Mouse (Mus musculus) ES-E14 (cell line): ENCODE data around the gene Csrp1. TPM values are rescaled to one million over a fixed set of nuclear protein-coding genes. Genes with fewer than 3 reads are reported as not detected.

Source experiments
- DNase-seq: peaks from one replicate; pipeline ENCODE4 v3.0.0-alpha.2; 2013; ENCODE audit warnings: low read depth, low spot score
- H3K27ac ChIP-seq: 2 replicates; pipeline ENCODE4 v1.5.1; 2012; ENCODE audit warnings: low read depth, mild to moderate bottlenecking, low read length, moderate library complexity, mixed read lengths; ENCODE audit not compliant: poor library complexity, insufficient read depth, severe bottlenecking
- H3K36me3 ChIP-seq: 2 replicates; pipeline ENCODE4 v1.6.1; 2012; ENCODE audit warnings: mild to moderate bottlenecking, low read length, moderate library complexity, mixed read lengths; ENCODE audit not compliant: control insufficient read depth, poor library complexity, insufficient read depth, severe bottlenecking
- H3K4me1 ChIP-seq, 2 experiments: fragments of 150-350 bp in 1 of 2; sonication (generic) in 1 of 2; 2 replicates each; pipeline ENCODE4 v1.6.1; 2012; ENCODE audit warnings: low read length in 2 of 2, mild to moderate bottlenecking in 1 of 2, mixed read lengths in 1 of 2; ENCODE audit not compliant: control insufficient read depth in 2 of 2, insufficient read depth in 2 of 2, poor library complexity in 1 of 2
- H3K4me3 ChIP-seq, 2 experiments: fragments of 150-350 bp in 1 of 2; sonication (generic) in 1 of 2; 2 replicates each; pipeline ENCODE4 v1.5.1; 2012; ENCODE audit warnings: low read length in 2 of 2, low read depth in 1 of 2, mild to moderate bottlenecking in 1 of 2, mixed read lengths in 1 of 2; ENCODE audit not compliant: insufficient read depth in 1 of 2, poor library complexity in 1 of 2, severe bottlenecking in 1 of 2
- H3K9ac ChIP-seq: 2 replicates; pipeline ENCODE4 v1.6.1; 2012; ENCODE audit warnings: low read depth, mild to moderate bottlenecking, low read length, mixed read lengths; ENCODE audit not compliant: poor library complexity, insufficient read depth, severe bottlenecking
- H3K9me3 ChIP-seq: fragments of 150-350 bp; sonication (generic); 2 replicates; pipeline ENCODE4 v1.6.1; 2012; ENCODE audit warnings: low read depth, mild to moderate bottlenecking, low read length; ENCODE audit not compliant: control insufficient read depth, insufficient read depth
- CHD2 ChIP-seq: IDR thresholded peaks from 2 replicates; pipeline ENCODE4 v1.6.1; 2014; ENCODE audit warnings: mild to moderate bottlenecking, low read depth, low read length, inconsistent platforms
- HCFC1 ChIP-seq: IDR thresholded peaks from 2 replicates; pipeline ENCODE4 v1.6.1; 2012; ENCODE audit warnings: low read length, inconsistent platforms, borderline replicate concordance; ENCODE audit not compliant: insufficient read depth
- MAFK ChIP-seq: IDR thresholded peaks from 2 replicates; pipeline ENCODE4 v1.6.1; 2014; ENCODE audit warnings: mild to moderate bottlenecking, low read depth, low read length, inconsistent platforms; ENCODE audit not compliant: insufficient read depth
- ZC3H11A ChIP-seq: IDR thresholded peaks from 2 replicates; pipeline ENCODE4 v1.6.1; 2012; ENCODE audit warnings: low read depth, mild to moderate bottlenecking, inconsistent platforms, low read length, borderline replicate concordance
- ZNF384 ChIP-seq: IDR thresholded peaks from 2 replicates; pipeline ENCODE4 v1.6.1; 2012; ENCODE audit warnings: low read depth, low read length, inconsistent platforms
- in situ Hi-C, 2 experiments: fragments of 600-800 bp; cut with MboI; formaldehyde crosslinking; loops; one replicate each; pipeline ENCODE4 v1.15.1; 2025; ENCODE audit warnings: low sequenced_read_pairs in 2 of 2, inconsistent platforms in 1 of 2; ENCODE audit not compliant: unreplicated experiment in 2 of 2
- total RNA-seq: library from RNA; depleted of rRNA; stranded (reverse); fragments of 300-350 nt; gene quantifications from 2 replicates; pipeline ENCODE4 v1.2.3, GENCODE M21; 2012; rRNA removed

Csrp1 gene
- total RNA-seq: 91.6 and 131 TPM in 2 replicates

DNA sequence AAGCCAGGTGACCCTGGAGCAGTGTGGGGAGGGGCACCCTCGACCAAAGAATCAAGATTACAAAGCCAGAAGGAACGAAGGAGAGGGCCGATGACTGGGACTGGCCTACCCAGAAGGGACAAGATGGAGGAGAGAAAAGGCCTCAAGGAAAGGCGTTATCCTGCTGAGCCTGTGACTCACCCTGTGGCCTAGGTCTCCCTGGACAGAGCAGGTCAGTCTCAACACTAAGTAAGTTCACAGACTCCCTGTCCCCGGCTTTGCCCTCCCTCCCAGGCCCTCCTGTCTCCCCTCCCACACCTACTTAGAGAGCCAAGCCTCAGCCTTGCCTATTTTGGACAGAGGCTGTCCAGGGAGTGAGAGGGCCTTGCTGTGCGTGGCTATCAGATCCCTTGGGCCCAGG lies at the start of gene Csrp1:
Csrp1 (plus strand) TSS at position 79 of the 400 bp plus-strand sequence.
- H3K4me1 ChIP-seq: peaks cover 2 to 8% of the 10 kb centered on the region in 2 experiments; a peak in 3 of 4 replicates
- no peaks in the 10 kb centered on the region for H3K9me3 ChIP-seq
- H3K9ac ChIP-seq: peak within 1 kb of the TSS; percentile 15; the same call in 1 of the 2 replicates
- DNase-seq: no peak
- in situ Hi-C loops: no loop called here
- H3K36me3 ChIP-seq: no peaks in the 10 kb centered on the region
- H3K27ac ChIP-seq: no peak within 1 kb of the TSS
- TF ChIP-seq MAFK (no peak), CHD2 (no peak), ZNF384 (no peak), HCFC1 (no peak), ZC3H11A (no peak)
- no peak within 1 kb of the TSS for H3K4me3 ChIP-seq

DNA sequence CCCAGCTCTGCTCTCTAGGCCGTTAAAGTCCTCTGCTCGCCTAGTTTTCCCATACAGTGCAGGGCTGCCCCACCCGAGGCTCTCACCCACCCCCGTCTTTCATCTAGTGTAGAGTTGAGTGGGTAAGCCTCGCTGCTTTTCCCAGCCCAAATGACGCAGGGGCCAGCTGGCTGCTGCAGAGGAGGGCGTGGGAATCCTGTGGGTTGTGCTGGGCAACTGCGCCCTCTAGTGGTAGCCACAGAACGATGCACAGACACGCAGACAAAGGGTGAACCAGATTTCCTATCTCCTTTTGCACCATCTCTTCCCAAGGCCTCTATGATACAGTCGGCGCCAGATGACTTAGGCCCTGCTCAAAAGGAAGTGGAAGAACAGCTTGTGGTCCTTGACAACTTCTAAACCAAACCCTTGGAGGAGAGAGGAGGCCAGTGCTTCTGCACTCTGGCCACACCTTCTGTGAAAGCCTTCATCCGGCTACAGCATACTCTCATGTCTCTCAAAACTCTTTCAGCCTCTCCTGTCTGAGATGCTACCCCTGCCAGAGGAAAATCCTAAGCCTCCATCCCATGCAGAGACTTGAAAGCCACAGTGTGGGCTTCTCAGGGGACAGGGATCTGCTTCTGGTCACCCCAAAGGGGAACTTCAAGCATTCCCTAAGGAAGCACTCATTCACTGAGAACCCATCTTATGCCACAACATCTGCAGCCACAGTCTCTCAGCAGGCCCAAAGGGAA lies 49.3 kb upstream of the Csrp1 start:
- Histone ChIP-seq H3K9ac (no peak overlapping the region), H3K27ac (no peak overlapping the region), H3K4me3 (no peak overlapping the region), H3K36me3 (no peaks in the 10 kb centered on the region), H3K9me3 (no peaks in the 10 kb centered on the region), H3K4me1 (peaks cover 0 to 11% of the 10 kb centered on the region in 2 experiments; a peak in 3 of 4 replicates)
- in situ Hi-C loops: loop anchor here in 1 of 2 experiments (5.0 kb wide), 1 partner anchor 123 kb away; no protein-coding TSS in a partner anchor
- DNase-seq: no peak
- TF ChIP-seq ZNF384 (no peak), ZC3H11A (peak; percentile 83), MAFK (no peak), HCFC1 (0 out of 2 replicates have a peak, but pooled peaks have one; percentile 21), CHD2 (no peak)

DNA sequence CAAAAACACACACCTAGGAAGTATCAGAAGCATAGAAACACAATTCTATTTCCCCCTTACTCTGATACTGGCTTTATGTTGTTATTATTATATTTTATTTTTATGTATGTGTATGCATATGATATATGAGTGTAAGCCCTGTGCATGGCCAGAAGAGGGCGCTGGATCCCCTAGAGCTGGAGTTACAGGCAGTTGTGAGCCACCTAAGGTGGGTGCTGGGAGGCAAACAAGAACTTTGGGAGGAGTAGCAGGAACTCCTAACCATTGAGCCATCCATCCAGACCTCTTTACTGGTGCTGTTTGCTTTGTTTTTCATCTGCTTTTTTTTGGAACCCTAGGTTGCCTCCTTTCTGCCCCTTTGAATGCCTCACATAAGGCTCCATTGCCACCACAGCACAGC lies 48.5 kb upstream of the Csrp1 start:
- Histone ChIP-seq H3K4me3 (no peak overlapping the region), H3K36me3 (no peaks in the 10 kb centered on the region), H3K4me1 (peaks cover 3 to 18% of the 10 kb centered on the region in 2 experiments; a peak in 3 of 4 replicates), H3K9ac (no peak overlapping the region), H3K27ac (no peak overlapping the region), H3K9me3 (no peaks in the 10 kb centered on the region)
- TF ChIP-seq ZNF384: no peak
- no peak for TF ChIP-seq ZC3H11A
- TF ChIP-seq MAFK: no peak
- TF ChIP-seq CHD2: no peak
- no peak for TF ChIP-seq HCFC1
- DNase-seq: no peak
- in situ Hi-C loops: loop anchor here in 1 of 2 experiments (5.0 kb wide), 1 partner anchor 124 kb away; no protein-coding TSS in a partner anchor

DNA sequence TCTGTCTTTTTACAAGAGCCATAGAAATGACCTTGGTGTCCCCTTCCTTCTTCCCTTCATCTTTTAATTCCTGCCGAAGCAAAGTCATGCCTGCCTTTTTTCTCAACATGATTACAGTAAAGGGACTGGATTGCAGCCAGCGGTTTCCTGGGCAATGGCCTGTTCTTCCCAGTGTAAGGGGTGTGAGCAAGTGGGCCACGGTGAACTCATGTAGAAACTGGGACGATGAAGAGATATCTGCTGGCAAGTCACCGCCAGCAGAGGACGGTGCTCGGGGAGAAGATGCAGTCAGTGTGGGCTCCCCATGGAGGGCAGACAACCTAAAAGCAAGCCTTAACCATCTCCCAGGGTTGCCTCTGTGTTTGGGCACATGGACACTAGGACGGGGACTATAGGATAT lies 47.9 kb upstream of the Csrp1 start:
- DNase-seq: no peak
- Histone ChIP-seq H3K36me3 (no peaks in the 10 kb centered on the region), H3K4me3 (no peak overlapping the region), H3K27ac (no peak overlapping the region), H3K9ac (no peak overlapping the region; the same call in 1 of the 2 replicates), H3K9me3 (no peaks in the 10 kb centered on the region), H3K4me1 (peaks cover 4 to 21% of the 10 kb centered on the region in 2 experiments; a peak in 3 of 4 replicates)
- in situ Hi-C loops: loop anchor here in 1 of 2 experiments (5.0 kb wide), 1 partner anchor 125 kb away; no protein-coding TSS in a partner anchor
- TF ChIP-seq CHD2 (no peak), ZNF384 (no peak)

DNA sequence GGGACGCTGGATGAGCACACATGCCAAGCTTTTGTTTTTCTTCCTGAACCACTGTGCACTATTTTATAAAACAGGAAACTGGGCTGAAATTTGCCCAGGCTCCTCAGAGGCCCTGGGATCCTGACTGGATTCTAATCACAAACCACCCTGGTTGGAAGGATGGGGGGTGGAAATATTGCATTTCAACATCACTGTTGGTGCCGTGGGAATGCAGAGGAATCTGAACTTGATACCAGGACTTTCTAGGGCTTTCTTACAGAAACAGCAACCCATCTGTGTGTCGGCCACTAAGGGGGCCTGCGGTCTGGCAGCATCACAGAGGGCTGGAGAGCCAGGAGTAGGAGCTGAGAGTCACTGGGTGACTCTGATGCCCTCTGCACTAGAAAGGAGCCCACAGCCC lies 47.5 kb upstream of the Csrp1 start:
- Histone ChIP-seq H3K27ac (no peak overlapping the region), H3K4me3 (no peak overlapping the region), H3K4me1 (peaks cover 5 to 21% of the 10 kb centered on the region in 2 experiments), H3K9me3 (no peaks in the 10 kb centered on the region), H3K36me3 (no peaks in the 10 kb centered on the region), H3K9ac (no peak overlapping the region)
- TF ChIP-seq ZC3H11A: no peak
- in situ Hi-C loops: loop anchor here in 1 of 2 experiments (5.0 kb wide), 1 partner anchor 125 kb away; no protein-coding TSS in a partner anchor
- DNase-seq: no peak
